Mouse (Mus musculus): ENCODE measurements around the gene Prss43.

DNA sequence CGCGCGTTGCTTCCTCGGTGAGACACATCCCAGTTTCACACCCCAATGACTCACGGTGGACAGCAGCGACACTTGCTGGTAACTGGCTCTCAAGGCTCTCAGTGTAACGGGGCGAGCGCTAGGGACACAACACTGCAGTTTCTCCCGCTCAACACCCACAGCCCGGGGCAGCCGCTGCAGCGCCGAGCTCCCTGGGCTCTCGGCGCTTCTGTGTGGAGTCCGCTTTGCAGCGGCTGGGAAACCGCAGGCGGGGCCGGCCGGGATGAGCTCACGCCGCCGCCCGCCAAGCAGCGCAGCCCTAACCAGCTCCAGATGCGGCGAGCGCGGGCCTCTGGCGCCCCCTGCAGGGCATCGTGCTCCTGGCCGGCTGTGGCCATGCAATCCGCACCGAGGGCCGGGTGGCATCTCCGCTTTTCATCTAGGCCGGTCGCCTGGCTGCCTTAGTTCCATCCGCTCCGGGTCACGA is 45.2 kb upstream of the Prss43 start:
- TF ChIP-seq GATA1 (IDR thresholded peaks at IDR 0.05; ENCODE audit: borderline replicate concordance, low read length) (no peak), FLI1 (IDR thresholded peaks at IDR 0.05; ENCODE audit: low read length) (no peak)

Data from megakaryocyte, embryonic 14.5 days (primary cell).